Mouse (Mus musculus) embryonic fibroblast, embryonic 13.5 days (primary cell): ENCODE results near the gene Klhl6. TPM values are rescaled to one million over a fixed set of nuclear protein-coding genes. Genes with fewer than 3 reads are reported as not detected.

Source experiments
- H3K27ac ChIP-seq: 2 replicates; pipeline ENCODE4 v1.5.1; 2012; ENCODE audit warnings: low read length, control low read depth, inconsistent platforms; ENCODE audit not compliant: insufficient read depth
- H3K4me1 ChIP-seq: 2 replicates; pipeline ENCODE4 v1.6.1; 2011; ENCODE audit warnings: low read length; ENCODE audit not compliant: control insufficient read depth, insufficient read depth
- H3K4me3 ChIP-seq: 2 replicates; pipeline ENCODE4 v1.5.1; 2011; ENCODE audit warnings: mild to moderate bottlenecking, control low read depth, low read length; ENCODE audit not compliant: insufficient read depth
- CTCF ChIP-seq: IDR thresholded peaks from 2 replicates; pipeline ENCODE4 v1.5.1; 2011; ENCODE audit warnings: mild to moderate bottlenecking, control low read depth, low read length, moderate library complexity, borderline replicate concordance; ENCODE audit not compliant: insufficient read depth
- POLR2A ChIP-seq: IDR thresholded peaks from 2 replicates; pipeline ENCODE4 v1.6.1; 2011; ENCODE audit warnings: low read depth, mild to moderate bottlenecking, control low read depth, low read length, moderate library complexity
- polyA plus RNA-seq: library from polyadenylated mRNA; stranded (reverse); fragments of >200 nt; gene quantifications from 2 replicates; pipeline ENCODE4 v1.2.4, GENCODE M21; 2011; ENCODE audit warnings: low read depth; ENCODE audit not compliant: missing spikeins, insufficient read length

Gene Klhl6
- polyA plus RNA-seq, 1 experiment, result 0.28 TPM

- Histone ChIP-seq H3K4me1 (no peaks in the 10 kb centered on the region), H3K4me3 (no peak overlapping the region), H3K27ac (no peak overlapping the region)
- TF ChIP-seq POLR2A (no peak), CTCF (no peak)
These were observed 7.7 kb upstream of the Klhl6 start for GRCm38 (mm10) chr16:19990536-19990935.

GRCm38 (mm10) chr16:19987589-19987988 lies 4.8 kb upstream of the Klhl6 start:
- TF ChIP-seq POLR2A (no peak), CTCF (no peak)
- Histone ChIP-seq H3K27ac (no peak overlapping the region), H3K4me1 (no peaks in the 10 kb centered on the region), H3K4me3 (no peak overlapping the region)

- TF ChIP-seq POLR2A (no peak), CTCF (no peak)
- Histone ChIP-seq H3K27ac (no peak overlapping the region), H3K4me3 (no peak overlapping the region), H3K4me1 (peaks cover 1% of the 10 kb centered on the region; the same call in 1 of the 2 replicates)
These were observed 2.2 kb upstream of the Klhl6 start for GRCm38 (mm10) chr16:19984884-19985643.

GRCm38 (mm10) chr16:19983559-19983958 lies 722 bp upstream of the Klhl6 start:
- Histone ChIP-seq H3K4me3 (no peak overlapping the region), H3K4me1 (peaks cover 5% of the 10 kb centered on the region; the same call in 1 of the 2 replicates), H3K27ac (no peak overlapping the region)
- no peak for TF ChIP-seq CTCF
- no peak for TF ChIP-seq POLR2A

- TF ChIP-seq CTCF (no peak), POLR2A (no peak)
- no peak overlapping the region for H3K4me3 ChIP-seq
- no peak overlapping the region for H3K27ac ChIP-seq
- peaks cover 5% of the 10 kb centered on the region; the same call in 1 of the 2 replicates for H3K4me1 ChIP-seq
These were observed 1.2 kb downstream of the Klhl6 start for GRCm38 (mm10) chr16:19981684-19982083.

- TF ChIP-seq POLR2A (no peak), CTCF (no peak)
- H3K4me3 ChIP-seq, result no peak overlapping the region
- H3K4me1 ChIP-seq, result peaks cover 5% of the 10 kb centered on the region; the same call in 1 of the 2 replicates
- H3K27ac ChIP-seq, result no peak overlapping the region
These were observed 1.8 kb downstream of the Klhl6 start for GRCm38 (mm10) chr16:19981006-19981405.

- H3K27ac ChIP-seq, result no peak overlapping the region
- no peak overlapping the region for H3K4me3 ChIP-seq
- H3K4me1 ChIP-seq, result peaks cover 5% of the 10 kb centered on the region; the same call in 1 of the 2 replicates
- TF ChIP-seq CTCF, result no peak
- no peak for TF ChIP-seq POLR2A
These were observed 3.1 kb downstream of the Klhl6 start for GRCm38 (mm10) chr16:19979755-19980154.

- Histone ChIP-seq H3K27ac (no peak overlapping the region), H3K4me1 (peaks cover 5% of the 10 kb centered on the region; the same call in 1 of the 2 replicates), H3K4me3 (no peak overlapping the region)
- TF ChIP-seq POLR2A, result no peak
- TF ChIP-seq CTCF, result no peak
These were observed 5.6 kb downstream of the Klhl6 start for GRCm38 (mm10) chr16:19977282-19977681.

GRCm38 (mm10) chr16:19976825-19977224 lies 6.0 kb downstream of the Klhl6 start:
- Histone ChIP-seq H3K4me3 (no peak overlapping the region), H3K27ac (no peak overlapping the region), H3K4me1 (peaks cover 5% of the 10 kb centered on the region; the same call in 1 of the 2 replicates)
- TF ChIP-seq POLR2A, result no peak

- H3K4me1 ChIP-seq, result peaks cover 5% of the 10 kb centered on the region; the same call in 1 of the 2 replicates
- TF ChIP-seq CTCF, result no peak
- H3K27ac ChIP-seq, result no peak overlapping the region
- no peak overlapping the region for H3K4me3 ChIP-seq
These were observed 7.4 kb downstream of the Klhl6 start for GRCm38 (mm10) chr16:19975432-19975831.
